Mouse (Mus musculus) neural tube, embryonic 15.5 days (tissue): Measurements from ENCODE around the gene Efcab5. TPM values are rescaled to one million over a fixed set of nuclear protein-coding genes. Genes with fewer than 3 reads are reported as not detected.
"Not testable (repeated sequence)": the region's sequence is repeated elsewhere in the genome, so short reads cannot be mapped to it uniquely, and the experiment has no call there.

ENCODE experiments used
- ATAC-seq: fragments of 200-750 bp; cut with Nextera tagmentation; 2 replicates; pipeline ENCODE4 v1.8.0; 2017; ENCODE audit warnings: mild to moderate bottlenecking, moderate TSS enrichment, moderate library complexity; ENCODE audit not compliant: low FRiP score
- H3K27ac ChIP-seq: fragments of 300-500 bp; sonication (generic); replicated peaks from 2 replicates; pipeline ENCODE4 v1.5.1; 2015; ENCODE audit warnings: mild to moderate bottlenecking, inconsistent platforms
- H3K27me3 ChIP-seq: fragments of 300-500 bp; sonication (generic); replicated peaks from 2 replicates; pipeline ENCODE4 v1.6.1; 2015; ENCODE audit warnings: inconsistent platforms
- H3K36me3 ChIP-seq: fragments of 300-500 bp; sonication (generic); 2 replicates; pipeline ENCODE4 v1.6.1; 2015; ENCODE audit warnings: inconsistent platforms
- H3K4me1 ChIP-seq: fragments of 300-500 bp; sonication (generic); 2 replicates; pipeline ENCODE4 v1.6.1; 2015; ENCODE audit warnings: inconsistent platforms
- H3K4me2 ChIP-seq: fragments of 300-500 bp; sonication (generic); 2 replicates; pipeline ENCODE4 v1.6.1; 2015; ENCODE audit warnings: inconsistent platforms, mild to moderate bottlenecking, moderate library complexity
- H3K4me3 ChIP-seq: fragments of 300-500 bp; sonication (generic); replicated peaks from 2 replicates; pipeline ENCODE4 v1.5.1; 2015; ENCODE audit warnings: mild to moderate bottlenecking, inconsistent platforms
- H3K9ac ChIP-seq: fragments of 300-500 bp; sonication (generic); replicated peaks from 2 replicates; pipeline ENCODE4 v1.6.1; 2015; ENCODE audit warnings: mild to moderate bottlenecking, inconsistent platforms
- H3K9me3 ChIP-seq: fragments of 300-500 bp; sonication (generic); replicated peaks from 2 replicates; pipeline ENCODE4 v1.6.1; 2016; ENCODE audit warnings: inconsistent platforms
- WGBS: fragments of 180-500 bp; shearing (Covaris S2); methylation state at CpG from one replicate; pipeline ENCODE4 v1.1.7; 2015; ENCODE audit warnings: mixed read lengths; 5-methylcytosine and 5-hydroxymethylcytosine counted together
- polyA plus RNA-seq: library from polyadenylated mRNA; unstranded; fragments of >200 nt; fragmentation: Nextera tagmentation; extraction: Ambion mirVana; gene quantifications from 2 replicates; pipeline ENCODE4 v1.2.1, GENCODE M21; 2015

The Efcab5 gene
- polyA plus RNA-seq, 1 experiment from 2014 or later, result 0.77 TPM

- H3K4me2 ChIP-seq, result no peak overlapping the region
- H3K36me3 ChIP-seq, result no peaks in the 10 kb centered on the region
- H3K4me3 ChIP-seq, result no peak overlapping the region
- H3K27me3 ChIP-seq, result 0 out of 2 replicates have a peak, but pooled peaks cover 2% of the 10 kb centered on the region
- H3K27ac ChIP-seq, result no peak overlapping the region
- WGBS, result 74% methylated on average over 8 of the region's 8 CpGs
- H3K9me3 ChIP-seq, result no peaks in the 10 kb centered on the region
- H3K4me1 ChIP-seq, result peaks cover 9% of the 10 kb centered on the region; the same call in 1 of the 2 replicates
- H3K9ac ChIP-seq, result no peak overlapping the region
- no peak for ATAC-seq
Measured at GRCm38 (mm10) chr11:77094136-77094535, 94.6 kb downstream of the Efcab5 start.

- Histone ChIP-seq H3K27me3 (no peaks in the 10 kb centered on the region), H3K27ac (no peak overlapping the region), H3K9ac (no peak overlapping the region), H3K4me2 (peak overlapping the region; percentile 52), H3K4me3 (peak overlapping the region; percentile 21), H3K9me3 (no peaks in the 10 kb centered on the region), H3K4me1 (peaks cover 9% of the 10 kb centered on the region; the same call in 1 of the 2 replicates), H3K36me3 (no peaks in the 10 kb centered on the region)
- ATAC-seq, result no peak
- 1% methylated on average over 11 of the region's 11 CpGs for WGBS
Measured at GRCm38 (mm10) chr11:77093208-77093607, 95.6 kb downstream of the Efcab5 start.

- ATAC-seq, result no peak
- Histone ChIP-seq H3K4me2 (no peak overlapping the region), H3K4me1 (peaks cover 8% of the 10 kb centered on the region; the same call in 1 of the 2 replicates), H3K36me3 (no peaks in the 10 kb centered on the region), H3K4me3 (no peak overlapping the region), H3K9ac (no peak overlapping the region), H3K9me3 (no peaks in the 10 kb centered on the region), H3K27ac (no peak overlapping the region), H3K27me3 (0 out of 2 replicates have a peak, but pooled peaks cover 4% of the 10 kb centered on the region)
- 80% methylated on average over 2 of the region's 2 CpGs for WGBS
Measured at GRCm38 (mm10) chr11:77089162-77089561, 99.6 kb downstream of the Efcab5 start.

GRCm38 (mm10) chr11:77087004-77087403 lies 101.8 kb downstream of the Efcab5 start:
- no peak overlapping the region for H3K4me3 ChIP-seq
- H3K4me2 ChIP-seq, result no peak overlapping the region
- H3K27ac ChIP-seq, result no peak overlapping the region
- peaks cover 13% of the 10 kb centered on the region; the same call in 1 of the 2 replicates for H3K27me3 ChIP-seq
- 86% methylated on average over 2 of the region's 2 CpGs for WGBS
- H3K36me3 ChIP-seq, result no peaks in the 10 kb centered on the region
- no peak overlapping the region for H3K9ac ChIP-seq
- ATAC-seq, result no peak
- H3K4me1 ChIP-seq, result no peaks in the 10 kb centered on the region
- no peaks in the 10 kb centered on the region for H3K9me3 ChIP-seq

GRCm38 (mm10) chr11:77084001-77084682 lies 104.6 kb downstream of the Efcab5 start:
- ATAC-seq, result no peak
- H3K36me3 ChIP-seq, result no peaks in the 10 kb centered on the region
- WGBS, result 65% methylated on average over 5 of the region's 5 CpGs
- no peak overlapping the region for H3K4me3 ChIP-seq
- no peak overlapping the region for H3K4me2 ChIP-seq
- H3K9me3 ChIP-seq, result no peaks in the 10 kb centered on the region
- peaks cover 20% of the 10 kb centered on the region; the same call in 1 of the 2 replicates for H3K27me3 ChIP-seq
- H3K4me1 ChIP-seq, result no peaks in the 10 kb centered on the region
- H3K27ac ChIP-seq, result no peak overlapping the region
- no peak overlapping the region for H3K9ac ChIP-seq

GRCm38 (mm10) chr11:77079361-77079760 lies 109.4 kb downstream of the Efcab5 start:
- Histone ChIP-seq H3K27ac (no peak overlapping the region), H3K36me3 (peaks cover 13% of the 10 kb centered on the region), H3K4me2 (no peak overlapping the region), H3K9me3 (no peaks in the 10 kb centered on the region), H3K9ac (no peak overlapping the region), H3K27me3 (peaks cover 16% of the 10 kb centered on the region; the same call in 1 of the 2 replicates), H3K4me3 (no peak overlapping the region), H3K4me1 (peaks cover 14% of the 10 kb centered on the region)
- ATAC-seq, result no peak
- 94% methylated on average over 1 of the region's 1 CpGs for WGBS

GRCm38 (mm10) chr11:77078273-77079134 lies 110.3 kb downstream of the Efcab5 start, which contains the start of gene Nsrp1:
Gene Nsrp1, minus strand, starts transcription at chr11:77078435.
- peaks cover 14% of the 10 kb centered on the region for H3K4me1 ChIP-seq

GRCm38 (mm10) chr11:77077792-77078191 lies 111.0 kb downstream of the Efcab5 start:
- H3K9me3 ChIP-seq, result no peaks in the 10 kb centered on the region
- H3K9ac ChIP-seq, result peak overlapping the region; percentile 54
- peaks cover 20% of the 10 kb centered on the region for H3K36me3 ChIP-seq
- peaks cover 12% of the 10 kb centered on the region; the same call in 1 of the 2 replicates for H3K27me3 ChIP-seq
- H3K4me3 ChIP-seq, result peak overlapping the region; percentile 79
- H3K4me1 ChIP-seq, result peaks cover 14% of the 10 kb centered on the region
- peak overlapping the region; percentile 93 for H3K27ac ChIP-seq
- peak overlapping the region; percentile 94 for H3K4me2 ChIP-seq
- 5% methylated on average over 16 of the region's 16 CpGs for WGBS
- peak; percentile 48; the same call in 1 of the 2 replicates for ATAC-seq

More at GRCm38 (mm10) chr11:77078273-77079134, 110.3 kb downstream of the Efcab5 start, which contains the start of gene Nsrp1:
- ATAC-seq, result peak; percentile 99
- peaks cover 20% of the 10 kb centered on the region for H3K36me3 ChIP-seq
- no peaks in the 10 kb centered on the region for H3K9me3 ChIP-seq
- 4% methylated on average over 48 of the region's 48 CpGs for WGBS
- H3K27ac ChIP-seq, result peak within 1 kb of the TSS; percentile 93
- peaks cover 16% of the 10 kb centered on the region; the same call in 1 of the 2 replicates for H3K27me3 ChIP-seq
- H3K4me2 ChIP-seq, result peak within 1 kb of the TSS; percentile 94
- H3K4me3 ChIP-seq, result peak within 1 kb of the TSS; percentile 79
- peak within 1 kb of the TSS; percentile 54 for H3K9ac ChIP-seq

- H3K9me3 ChIP-seq, ATAC-seq, H3K27me3 ChIP-seq: not testable (repeated sequence)
- Histone ChIP-seq H3K4me2 (peak overlapping the region; percentile 94), H3K27ac (peak overlapping the region; percentile 93), H3K4me3 (peak overlapping the region; percentile 79), H3K36me3 (peaks cover 20% of the 10 kb centered on the region), H3K4me1 (peaks cover 14% of the 10 kb centered on the region), H3K9ac (peak overlapping the region; percentile 54)
- 57% methylated on average over 4 of the region's 4 CpGs for WGBS
Measured at GRCm38 (mm10) chr11:77077331-77077730, 111.4 kb downstream of the Efcab5 start.

- 85% methylated on average over 4 of the region's 4 CpGs for whole genome bisulfite sequencing
- H3K9me3 ChIP-seq, result no peaks in the 10 kb centered on the region
Measured at GRCm38 (mm10) chr11:77070721-77071120, 118.0 kb downstream of the Efcab5 start.

GRCm38 (mm10) chr11:77068825-77069224 lies 119.9 kb downstream of the Efcab5 start:
- no peak for ATAC-seq
- H3K9me3 ChIP-seq, result no peaks in the 10 kb centered on the region

More at GRCm38 (mm10) chr11:77070721-77071120, 118.0 kb downstream of the Efcab5 start:
- no peak for ATAC-seq
- Histone ChIP-seq H3K27ac (no peak overlapping the region), H3K9ac (no peak overlapping the region), H3K4me3 (no peak overlapping the region), H3K4me1 (no peaks in the 10 kb centered on the region), H3K27me3 (no peaks in the 10 kb centered on the region), H3K36me3 (peaks cover 23% of the 10 kb centered on the region), H3K4me2 (no peak overlapping the region)

More at GRCm38 (mm10) chr11:77068825-77069224, 119.9 kb downstream of the Efcab5 start:
- no peak overlapping the region for H3K27ac ChIP-seq
- H3K27me3 ChIP-seq, result no peaks in the 10 kb centered on the region
- H3K4me2 ChIP-seq, result no peak overlapping the region
- no peak overlapping the region for H3K9ac ChIP-seq
- 97% methylated on average over 4 of the region's 4 CpGs for WGBS
- peaks cover 9% of the 10 kb centered on the region for H3K36me3 ChIP-seq
- no peaks in the 10 kb centered on the region for H3K4me1 ChIP-seq
- no peak overlapping the region for H3K4me3 ChIP-seq
